Mouse (Mus musculus) liver, adult (tissue): Measurements from ENCODE around the gene Lypd6.

Source experiments
- GATA4 ChIP-seq: IDR thresholded peaks from 2 replicates; pipeline ENCODE4 v1.6.1; 2014; ENCODE audit warnings: mild to moderate bottlenecking, low read length; ENCODE audit not compliant: insufficient replicate concordance

Lypd6 gene

DNA sequence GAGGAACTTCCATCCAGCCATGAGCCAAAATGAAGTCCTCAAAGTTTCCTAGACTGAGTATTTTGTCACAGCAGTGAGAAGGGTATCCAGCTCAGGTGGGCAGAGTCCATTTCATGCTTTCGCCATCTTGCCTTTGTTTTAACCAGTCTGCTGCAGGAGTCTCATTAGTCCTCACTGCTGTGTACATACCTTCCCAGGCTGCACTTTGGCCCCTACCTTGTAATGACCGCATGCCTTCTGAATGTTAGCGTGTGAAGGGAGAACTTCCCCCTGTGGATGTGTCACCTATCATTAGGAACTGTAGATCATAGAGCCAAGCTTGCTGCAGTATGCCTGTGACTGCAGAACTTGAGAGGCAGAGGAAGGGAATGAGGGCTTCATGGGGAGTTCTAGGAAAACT is 114.2 kb downstream of the Lypd6 start:
- no peak for TF ChIP-seq GATA4

DNA sequence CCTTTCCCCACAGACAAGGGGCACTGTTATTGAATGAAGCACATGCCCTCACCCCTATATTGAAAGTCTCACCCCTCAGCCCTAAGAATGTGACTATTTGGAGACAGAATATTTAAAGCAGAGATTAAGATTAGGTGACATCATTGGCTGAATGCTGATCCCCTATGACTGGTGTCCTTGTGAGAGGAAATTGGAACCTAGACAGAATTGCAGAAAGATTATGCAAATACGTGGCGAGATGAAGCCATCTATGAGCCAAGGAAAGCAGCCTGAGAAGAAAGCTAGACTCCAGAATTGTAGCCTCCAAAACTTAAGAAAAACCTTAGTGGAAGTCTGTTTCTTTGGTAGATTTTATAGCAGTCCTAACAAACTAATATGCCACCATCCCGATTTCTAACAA is 115.1 kb downstream of the Lypd6 start:
- TF ChIP-seq GATA4, result no peak

DNA sequence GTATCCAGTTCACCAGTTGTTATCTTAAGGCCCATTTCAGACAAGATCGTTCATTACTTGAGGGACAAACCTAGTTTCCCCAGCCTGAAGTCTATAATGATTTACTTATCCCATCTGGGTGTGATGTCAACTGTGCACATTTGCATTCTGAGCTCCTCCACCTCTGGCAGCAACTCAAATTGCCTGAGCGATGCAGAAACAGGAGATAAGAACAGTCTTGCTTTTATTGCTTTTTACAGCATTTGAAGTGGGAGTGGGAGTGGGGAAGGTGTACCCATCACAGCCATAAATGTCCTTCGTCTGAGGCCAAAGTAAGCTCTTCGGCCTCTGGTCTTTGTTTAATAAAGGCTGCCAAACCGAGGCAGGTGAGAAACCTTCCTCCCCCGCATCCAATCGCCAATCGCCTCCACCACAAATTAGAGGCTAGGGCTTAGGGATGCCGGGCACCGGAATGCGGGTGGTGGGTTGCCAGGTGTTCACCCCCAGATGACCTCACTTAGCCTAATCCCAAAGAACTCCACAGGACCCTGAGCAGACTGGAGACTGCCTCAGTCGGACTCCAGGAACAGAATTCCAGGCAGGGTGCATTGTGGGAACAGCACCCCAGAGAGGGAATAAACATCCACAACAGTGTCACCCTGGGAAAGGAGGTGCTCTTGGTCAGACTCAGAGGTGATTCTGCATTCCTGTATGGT is 120.6 kb downstream of the Lypd6 start:
- TF ChIP-seq GATA4, result no peak

DNA sequence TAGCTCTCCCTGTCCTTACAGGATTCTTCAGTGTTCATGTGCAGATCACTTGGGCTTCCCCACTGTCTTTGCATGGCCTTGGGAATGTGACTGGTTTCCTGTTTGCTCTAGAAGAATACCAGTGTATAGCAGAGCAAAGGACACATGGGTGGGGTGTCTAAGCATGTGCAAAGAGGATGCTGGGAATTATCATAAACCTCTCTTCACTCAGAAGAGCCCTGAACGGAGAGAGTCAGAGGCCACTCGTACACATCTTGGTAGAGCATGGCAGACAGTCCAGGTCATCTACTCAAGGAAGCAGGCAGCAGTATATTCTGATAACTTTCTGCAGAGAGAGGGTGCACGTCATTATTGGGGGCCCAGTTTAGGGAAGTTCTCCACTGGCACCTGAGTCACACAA is 122.6 kb downstream of the Lypd6 start:
- TF ChIP-seq GATA4, result no peak

DNA sequence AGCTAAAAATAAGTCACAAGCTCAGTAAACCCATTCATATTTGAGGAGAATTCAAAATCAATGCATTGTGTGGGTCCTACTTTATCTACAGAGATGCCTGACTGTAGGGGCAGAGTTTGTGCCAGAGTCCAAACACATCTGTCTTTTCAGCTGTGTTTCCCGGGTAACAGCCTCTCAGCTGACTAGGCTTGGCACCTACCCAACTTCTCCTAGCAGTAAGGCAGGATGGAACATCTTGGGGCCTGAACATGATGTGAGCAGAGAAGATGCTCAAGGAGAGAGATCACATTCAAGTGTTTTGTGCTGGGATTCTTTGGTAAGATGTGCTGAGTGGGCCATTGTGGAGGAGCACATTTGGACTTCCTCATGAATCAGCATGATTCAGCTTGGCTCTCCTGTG is 130.5 kb downstream of the Lypd6 start:
- TF ChIP-seq GATA4, result no peak

DNA sequence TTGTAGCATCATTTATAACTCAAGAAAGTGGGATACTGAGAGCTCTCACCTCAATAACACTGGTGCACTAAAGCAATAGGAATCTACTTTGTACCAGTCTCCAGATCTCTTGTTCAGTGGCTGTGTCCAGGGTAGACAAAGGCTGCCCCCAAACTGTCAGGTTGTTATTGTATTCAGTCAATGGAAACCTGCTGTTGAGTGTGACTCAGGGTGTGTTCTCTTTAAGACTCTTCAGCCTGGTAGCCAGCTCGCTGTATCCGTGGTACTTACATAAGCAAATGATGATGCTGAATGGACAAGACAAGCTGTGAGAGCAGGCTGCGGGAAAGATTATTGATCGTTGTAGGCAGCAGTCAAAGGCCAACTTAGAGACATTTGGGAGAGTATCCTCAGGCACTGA is 131.6 kb downstream of the Lypd6 start:
- no peak for TF ChIP-seq GATA4

DNA sequence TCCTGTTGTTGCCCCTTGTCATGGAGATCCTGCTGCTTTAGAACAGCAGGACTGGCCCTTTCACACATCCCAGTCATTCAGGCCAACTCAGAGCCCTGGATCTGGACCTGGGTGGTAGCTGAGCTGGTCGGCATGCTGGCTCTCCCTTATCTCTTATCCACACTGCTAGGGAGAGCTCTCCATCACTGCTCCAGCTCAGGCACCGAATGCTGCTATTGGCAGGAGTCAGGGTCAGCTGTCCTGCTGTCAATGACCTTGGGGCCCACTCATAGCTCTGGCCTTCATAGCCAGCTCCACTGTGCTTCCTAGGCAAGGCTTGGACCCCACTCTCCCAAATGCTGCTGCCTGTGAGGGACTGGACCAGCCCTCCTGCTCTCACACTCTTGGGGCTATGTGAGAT is 134.3 kb downstream of the Lypd6 start:
- no peak for TF ChIP-seq GATA4

DNA sequence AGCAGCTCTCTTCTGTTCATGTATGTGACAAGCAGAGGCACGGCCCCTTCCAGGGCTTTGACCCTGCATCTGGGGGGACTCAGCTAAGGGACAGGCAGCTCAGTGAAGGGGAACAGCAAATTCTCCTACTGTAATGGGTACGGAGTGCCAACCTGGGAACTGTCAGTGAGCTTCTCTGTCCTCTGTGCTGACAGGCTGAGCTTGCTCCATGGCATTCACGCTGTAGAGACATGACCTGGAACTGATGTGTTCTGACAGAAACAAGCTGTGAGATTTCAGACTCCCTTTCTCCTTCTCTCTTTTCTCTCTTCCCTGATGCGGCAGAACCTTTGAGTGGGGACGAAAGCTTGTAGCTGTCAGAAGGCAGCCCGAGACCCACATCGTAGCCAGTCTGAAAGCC is 154.3 kb downstream of the Lypd6 start:
- TF ChIP-seq GATA4, result no peak

DNA sequence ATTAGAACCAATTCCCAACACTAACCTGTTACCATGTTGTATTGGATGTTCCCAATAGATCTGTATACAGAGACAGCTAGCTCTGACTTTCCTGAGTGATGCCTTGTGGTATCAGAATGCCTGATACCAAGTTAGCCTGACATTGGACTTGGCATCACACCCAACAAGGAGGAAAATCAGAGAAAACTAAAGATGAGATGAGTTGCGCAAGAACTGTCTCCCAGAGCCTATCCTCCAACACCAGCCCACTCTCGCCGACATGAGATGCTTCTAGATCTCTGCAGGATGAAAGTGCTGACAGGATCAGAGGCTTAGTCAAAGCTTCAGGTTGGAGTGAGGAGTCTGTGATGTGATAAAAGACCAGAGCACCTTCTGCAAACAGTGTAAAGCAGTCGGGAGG is 158.8 kb downstream of the Lypd6 start:
- TF ChIP-seq GATA4, result no peak

DNA sequence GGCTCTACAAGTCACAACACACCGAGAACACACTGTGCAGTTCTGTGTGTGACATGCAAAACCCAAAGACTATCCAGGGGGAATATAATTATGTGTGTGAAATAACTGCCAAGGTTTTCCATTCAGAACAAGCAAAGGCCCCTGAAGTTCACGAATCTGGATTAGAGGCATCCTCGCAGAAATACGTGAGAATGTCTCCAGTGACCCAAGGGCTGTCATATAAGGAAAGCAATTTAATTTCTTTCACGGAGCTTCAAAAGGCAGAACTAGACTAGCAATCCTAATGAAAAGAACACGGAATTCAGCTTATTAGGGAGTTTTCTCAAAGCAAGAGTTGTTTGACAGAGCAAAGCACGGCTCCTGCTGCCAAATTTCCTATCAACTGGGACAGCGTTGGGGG is 167.3 kb downstream of the Lypd6 start:
- no peak for TF ChIP-seq GATA4
